Mouse (Mus musculus) heart, postnatal 25 days (tissue): ENCODE measurements around the gene Nemf. TPM values are rescaled to one million over a fixed set of nuclear protein-coding genes. Genes with fewer than 3 reads are reported as not detected.
"Not testable (repeated sequence)": the region's sequence is repeated elsewhere in the genome, so short reads cannot be mapped to it uniquely, and the experiment has no call there.

Experiments
- DNase-seq: peaks from one replicate; pipeline ENCODE4 v3.0.0; 2022; ENCODE audit warnings: low spot score
- intact Hi-C: fragments of 180-260 bp; cut with DNase I; formaldehyde crosslinking; loops from one replicate; pipeline ENCODE4 v1.15.1; 2025
- total RNA-seq, 2 experiments: library from RNA; stranded (reverse); gene quantifications; 2 replicates each; pipeline ENCODE4 v1.2.3; 2021

The Nemf gene
- total RNA-seq, 2 experiments from 2014 or later, result 24.0 to 24.4 TPM

GRCm38 (mm10) chr12:69373850-69374766 is 17.1 kb upstream of the Nemf start:
- intact Hi-C loops, result loop anchor here (2.0 to 5.0 kb wide), 4 partner anchors 49 to 201 kb away; no protein-coding TSS in a partner anchor
- no peak for DNase-seq

DNA sequence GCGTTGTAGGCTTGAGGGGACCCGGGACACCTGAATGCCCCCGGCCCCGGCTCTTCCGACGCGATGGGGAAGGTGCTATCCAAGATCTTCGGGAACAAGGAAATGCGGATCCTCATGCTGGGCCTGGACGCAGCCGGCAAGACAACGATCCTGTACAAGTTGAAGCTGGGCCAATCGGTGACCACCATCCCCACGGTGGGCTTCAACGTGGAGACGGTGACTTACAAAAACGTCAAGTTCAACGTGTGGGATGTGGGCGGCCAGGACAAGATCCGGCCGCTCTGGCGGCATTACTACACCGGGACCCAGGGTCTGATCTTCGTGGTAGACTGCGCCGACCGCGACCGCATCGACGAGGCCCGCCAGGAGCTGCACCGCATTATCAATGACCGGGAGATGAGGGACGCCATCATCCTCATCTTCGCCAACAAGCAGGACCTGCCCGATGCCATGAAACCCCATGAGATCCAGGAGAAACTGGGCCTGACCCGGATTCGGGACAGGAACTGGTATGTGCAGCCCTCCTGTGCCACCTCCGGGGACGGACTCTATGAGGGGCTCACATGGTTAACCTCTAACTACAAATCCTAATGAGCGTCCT is 15.9 kb upstream of the Nemf start:
- peak; percentile 7 for DNase-seq

GRCm38 (mm10) chr12:69371854-69372671 is 15.1 kb upstream of the Nemf start, which contains the start of the genes Arf6 and Gm9887:
Arf6 (plus strand) TSS chr12:69372150.
Gm9887 (minus strand) TSS chr12:69372458.
- peak; percentile 98 for DNase-seq
- intact Hi-C loops, result loop anchor here (2.0 to 5.0 kb wide), 4 partner anchors 51 to 203 kb away; no protein-coding TSS in a partner anchor

More for the DNA sequence above, 15.9 kb upstream of the Nemf start:
- intact Hi-C loops, result loop anchor here (2.0 to 5.0 kb wide), 4 partner anchors 50 to 202 kb away; no protein-coding TSS in a partner anchor

- DNase-seq, result no peak
- intact Hi-C loops, result loop anchor here (5.0 kb wide), 2 partner anchors 91 to 126 kb away; no protein-coding TSS in a partner anchor
Measured at GRCm38 (mm10) chr12:69371421-69371853, 14.5 kb upstream of the Nemf start.

- intact Hi-C loops, result loop anchor here (5.0 kb wide), 2 partner anchors 91 to 126 kb away; no protein-coding TSS in a partner anchor
Measured at GRCm38 (mm10) chr12:69370936-69371335, 14.0 kb upstream of the Nemf start.

GRCm38 (mm10) chr12:69367557-69367956 is 10.6 kb upstream of the Nemf start:
- no peak for DNase-seq
- intact Hi-C loops, result loop anchor here (10.0 kb wide), 1 partner anchor 1087 kb away; the partner anchor contains the start of gene Tmx1

More at GRCm38 (mm10) chr12:69370936-69371335, 14.0 kb upstream of the Nemf start:
- no peak for DNase-seq

DNA sequence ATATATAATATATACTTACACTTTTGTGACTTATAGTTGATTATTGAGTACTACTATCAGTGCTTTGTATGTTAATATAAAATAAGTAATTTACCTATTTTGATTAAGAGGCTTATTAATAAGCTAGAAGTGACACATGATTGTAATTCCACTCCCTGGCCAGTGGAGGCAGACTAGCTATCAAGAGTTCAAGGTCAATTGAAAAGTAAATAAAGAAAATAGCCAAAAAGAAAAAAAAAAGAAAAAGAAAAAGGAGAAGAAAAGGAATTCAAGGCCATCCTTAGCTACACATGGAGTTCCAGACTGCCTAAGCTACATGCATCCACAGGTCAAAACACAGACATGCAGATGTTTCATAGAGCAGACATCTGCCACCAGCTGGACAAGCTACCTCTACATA is 9.5 kb upstream of the Nemf start:
- intact Hi-C loops, result loop anchor here (10.0 kb wide), 1 partner anchor 1088 kb away; the partner anchor contains the start of gene Tmx1
- DNase-seq, result no peak

GRCm38 (mm10) chr12:69365757-69366156 is 8.8 kb upstream of the Nemf start:
- no peak for DNase-seq
- intact Hi-C loops, result loop anchor here (2.0 to 10.0 kb wide), 2 partner anchors 207 to 1089 kb away; partner anchors contain the start of gene Tmx1

GRCm38 (mm10) chr12:69363899-69364762 is 7.2 kb upstream of the Nemf start:
- peak; percentile 73 for DNase-seq
- intact Hi-C loops, result loop anchor here (2.0 to 10.0 kb wide), 3 partner anchors 209 to 1091 kb away; partner anchors contain the start of genes Sos2 and Tmx1

DNA sequence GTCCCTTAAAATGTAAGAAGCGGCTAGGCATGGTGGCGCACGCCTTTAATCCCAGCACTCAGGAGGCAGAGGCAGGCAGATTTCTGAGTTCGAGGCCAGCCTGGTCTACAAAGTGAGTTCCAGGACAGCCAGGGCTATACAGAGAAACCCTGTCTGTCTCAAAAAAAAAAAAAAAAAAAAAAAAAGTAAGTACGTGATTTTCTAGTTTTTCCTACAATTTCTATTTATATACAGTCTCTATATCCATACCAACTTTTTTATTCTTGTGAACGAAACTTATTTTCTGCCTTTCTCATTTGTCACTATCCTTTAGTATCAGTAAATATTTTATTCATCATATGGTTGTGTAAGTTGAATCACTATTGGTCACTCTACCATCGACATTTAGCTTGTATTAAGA is 6.1 kb upstream of the Nemf start:
- intact Hi-C loops, result loop anchor here (5.0 to 10.0 kb wide), 2 partner anchors 319 to 1092 kb away; partner anchors contain the start of genes Sos2 and Tmx1
- not testable (repeated sequence) for DNase-seq

- intact Hi-C loops, result loop anchor here (5.0 to 10.0 kb wide), 2 partner anchors 320 to 1092 kb away; partner anchors contain the start of genes Sos2 and Tmx1
- no peak for DNase-seq
Measured at GRCm38 (mm10) chr12:69362388-69362787, 5.4 kb upstream of the Nemf start.

DNA sequence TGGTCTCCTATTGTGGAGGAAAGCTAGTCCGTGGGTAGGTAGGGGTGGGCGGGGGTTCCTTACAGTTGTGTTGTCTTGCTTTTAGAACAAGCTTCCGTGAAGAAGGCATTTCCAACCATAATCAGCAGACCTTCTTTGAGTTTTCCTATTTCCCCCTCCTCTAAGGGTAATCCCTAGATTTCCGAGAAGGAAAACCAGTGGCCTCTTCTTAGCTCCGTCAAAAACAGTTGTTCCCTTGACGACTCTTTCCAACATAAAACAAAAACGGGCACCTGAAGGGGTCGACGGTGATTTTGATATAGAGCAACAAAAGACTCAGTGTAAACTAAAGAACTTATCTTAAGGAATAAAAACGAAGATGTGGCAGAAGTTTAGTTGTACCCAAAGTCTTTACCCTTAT is 5.0 kb upstream of the Nemf start:
- DNase-seq, result no peak
- intact Hi-C loops, result loop anchor here (5.0 to 10.0 kb wide), 2 partner anchors 320 to 1093 kb away; partner anchors contain the start of genes Sos2 and Tmx1

GRCm38 (mm10) chr12:69360997-69361899 is 4.3 kb upstream of the Nemf start:
- intact Hi-C loops, result loop anchor here (5.0 to 10.0 kb wide), 2 partner anchors 321 to 1094 kb away; partner anchors contain the start of genes Sos2 and Tmx1
- DNase-seq, result peak; percentile 98

- DNase-seq, result peak; percentile 35
- intact Hi-C loops, result loop anchor here (5.0 to 10.0 kb wide), 2 partner anchors 322 to 1094 kb away; partner anchors contain the start of genes Sos2 and Tmx1
Measured at GRCm38 (mm10) chr12:69360655-69360996, 3.7 kb upstream of the Nemf start.

DNA sequence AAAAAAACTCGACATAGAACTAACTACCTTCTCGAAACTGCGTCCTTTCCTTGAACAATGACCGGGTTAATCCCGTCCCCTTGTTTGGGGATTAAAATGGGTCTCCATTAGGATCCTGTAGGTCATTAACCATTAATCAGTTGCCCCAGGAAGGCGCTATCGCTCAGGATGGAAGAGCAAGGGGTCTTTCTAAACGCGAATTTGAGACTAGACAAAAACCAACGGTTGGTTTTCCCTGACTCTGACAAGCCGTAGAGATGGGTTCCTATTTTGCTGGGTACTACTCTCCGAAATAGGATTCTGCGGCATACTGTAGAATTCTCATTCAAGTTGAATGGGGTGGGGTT is 308 bp upstream of the Nemf start:
- intact Hi-C loops, result loop anchor here (5.0 kb wide), 1 partner anchor 225 kb away; the partner anchor contains the start of gene Vcpkmt
- DNase-seq, result no peak

DNA sequence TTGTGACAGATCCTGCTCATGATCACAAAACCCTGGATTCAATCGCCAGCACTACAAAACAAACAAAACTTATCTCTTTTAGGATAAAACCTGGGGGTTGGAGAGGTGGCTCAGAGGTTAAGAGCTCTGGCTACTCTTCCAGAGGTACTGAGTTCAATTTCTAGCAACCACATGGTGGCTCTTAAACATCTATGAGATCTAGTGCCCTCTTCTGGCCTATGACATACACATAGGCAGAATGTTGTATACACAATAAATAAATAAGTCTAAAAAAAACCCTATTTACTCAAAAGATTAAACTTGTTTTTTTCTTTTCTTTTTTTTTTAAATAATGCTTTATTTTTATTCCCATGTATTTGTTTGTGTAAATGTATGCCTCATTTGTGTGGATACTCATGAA is 5.3 kb downstream of the Nemf start:
- no peak for DNase-seq
- intact Hi-C loops, result no loop called here

- intact Hi-C loops, result no loop called here
Measured at GRCm38 (mm10) chr12:69349928-69350327, 7.0 kb downstream of the Nemf start.

More at GRCm38 (mm10) chr12:69349928-69350327, 7.0 kb downstream of the Nemf start:
- DNase-seq, result no peak
